Mouse (Mus musculus): ENCODE data around the gene Rdh13. TPM values are rescaled to one million over a fixed set of nuclear protein-coding genes. Genes with fewer than 3 reads are reported as not detected.
A peak's percentile ranks its signal among the peaks of the same experiment; 100 is the strongest.

The Rdh13 gene
- 0.54 and 1.6 TPM in 2 replicates for polyA plus RNA-seq (2012; ENCODE audit: insufficient read depth, low replicate concordance)

GRCm38 (mm10) chr7:4445216-4445791, at the start of gene Rdh13:
Gene Rdh13, minus strand, starts transcription at chr7:4445649.
- Histone ChIP-seq H3K9me3 (peaks cover 3% of the 10 kb centered on the region; the same call in 1 of the 2 replicates), H3K4me1 (peaks cover 24% of the 10 kb centered on the region), H3K27me3 (replicated peaks) (peaks cover 3% of the 10 kb centered on the region), H3K36me3 (replicated peaks; ENCODE audit: low read length) (peaks cover 42% of the 10 kb centered on the region), H3K4me3 (replicated peaks) (peak within 1 kb of the TSS; percentile 98)
- TF ChIP-seq GATA1 (IDR thresholded peaks at IDR 0.05; ENCODE audit: borderline replicate concordance, low read length) = no peak

- no peaks in the 10 kb centered on the region for H3K9me3 ChIP-seq
- peak overlapping the region; percentile 38 for H3K4me3 ChIP-seq (replicated peaks)
- no peaks in the 10 kb centered on the region for H3K27me3 ChIP-seq (replicated peaks)
- no peak; the same call in 2 of the 3 replicates for TF ChIP-seq GATA1 (IDR thresholded peaks at IDR 0.05; ENCODE audit: borderline replicate concordance, low read length)
- TF ChIP-seq FLI1 (IDR thresholded peaks at IDR 0.05; ENCODE audit: low read length) = no peak
- peaks cover 100% of the 10 kb centered on the region for H3K4me1 ChIP-seq
- peaks cover 98% of the 10 kb centered on the region for H3K36me3 ChIP-seq (replicated peaks; ENCODE audit: low read length)
Measured at GRCm38 (mm10) chr7:4493991-4494390, 48.5 kb upstream of the Rdh13 start.

GRCm38 (mm10) chr7:4492284-4493224, 47.1 kb upstream of the Rdh13 start:
- Histone ChIP-seq H3K4me3 (replicated peaks) (peak overlapping the region; percentile 87), H3K36me3 (replicated peaks; ENCODE audit: low read length) (peaks cover 98% of the 10 kb centered on the region), H3K9me3 (no peaks in the 10 kb centered on the region), H3K4me1 (peaks cover 100% of the 10 kb centered on the region), H3K27me3 (replicated peaks) (no peaks in the 10 kb centered on the region)
- TF ChIP-seq FLI1 (IDR thresholded peaks at IDR 0.05; ENCODE audit: low read length) (no peak), GATA1 (IDR thresholded peaks at IDR 0.05; ENCODE audit: borderline replicate concordance, low read length) (no peak)

DNA sequence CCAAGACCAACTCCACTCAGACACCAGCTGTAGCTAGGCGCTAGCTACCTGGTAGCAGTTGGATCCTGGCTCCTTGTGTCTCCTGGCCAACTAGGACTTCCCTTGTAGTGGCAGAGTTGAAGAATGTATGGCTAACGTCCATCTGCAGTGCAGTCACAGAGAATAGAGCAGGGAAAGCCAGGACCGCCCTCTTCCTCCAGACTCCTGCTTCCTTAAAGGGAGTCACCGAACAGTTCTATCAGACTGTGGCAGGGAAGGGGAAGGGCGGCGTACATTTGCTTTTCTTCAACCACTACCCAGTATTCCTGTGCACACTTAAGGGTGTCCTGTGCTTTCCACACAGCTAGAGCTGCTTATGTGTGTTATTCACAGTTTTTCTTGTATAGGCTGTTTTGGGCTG, 45.9 kb upstream of the Rdh13 start:
- H3K4me1 ChIP-seq = peaks cover 95% of the 10 kb centered on the region

GRCm38 (mm10) chr7:4482281-4482680, 36.8 kb upstream of the Rdh13 start:
- TF ChIP-seq GATA1 (IDR thresholded peaks at IDR 0.05; ENCODE audit: borderline replicate concordance, low read length) (no peak), FLI1 (IDR thresholded peaks at IDR 0.05; ENCODE audit: low read length) (no peak)
- Histone ChIP-seq H3K27me3 (replicated peaks) (peaks cover 25% of the 10 kb centered on the region), H3K4me3 (replicated peaks) (no peak overlapping the region), H3K4me1 (peaks cover 55% of the 10 kb centered on the region), H3K9me3 (no peaks in the 10 kb centered on the region), H3K36me3 (replicated peaks; ENCODE audit: low read length) (peaks cover 84% of the 10 kb centered on the region)

More for the DNA sequence above, 45.9 kb upstream of the Rdh13 start:
- no peaks in the 10 kb centered on the region for H3K9me3 ChIP-seq
- no peaks in the 10 kb centered on the region for H3K27me3 ChIP-seq (replicated peaks)
- peak overlapping the region; percentile 78 for H3K4me3 ChIP-seq (replicated peaks)
- peaks cover 98% of the 10 kb centered on the region for H3K36me3 ChIP-seq (replicated peaks; ENCODE audit: low read length)
- TF ChIP-seq GATA1 (IDR thresholded peaks at IDR 0.05; ENCODE audit: borderline replicate concordance, low read length) = no peak
- TF ChIP-seq FLI1 (IDR thresholded peaks at IDR 0.05; ENCODE audit: low read length) = no peak

DNA sequence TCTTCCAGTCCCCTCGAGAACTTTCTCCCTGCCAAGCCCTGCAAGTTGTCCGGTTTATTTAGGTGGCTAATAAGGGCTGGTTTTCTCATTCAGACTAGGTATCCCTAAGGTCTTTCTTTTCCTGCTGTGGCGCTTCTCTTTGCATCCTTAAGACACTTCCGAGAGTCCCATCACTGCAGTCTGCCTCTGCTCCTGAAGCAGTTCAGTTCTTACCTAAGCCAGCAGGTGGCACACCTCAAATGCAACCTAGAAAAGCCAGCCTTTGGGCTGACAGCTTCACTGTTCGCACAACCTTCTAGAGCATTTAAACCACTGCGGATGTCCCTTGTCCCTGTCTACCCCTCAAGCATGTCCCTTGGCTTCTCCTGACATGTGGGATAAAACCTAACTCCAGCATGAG, 34.2 kb upstream of the Rdh13 start:
- H3K4me3 ChIP-seq (replicated peaks) = no peak overlapping the region
- peaks cover 58% of the 10 kb centered on the region for H3K36me3 ChIP-seq (replicated peaks; ENCODE audit: low read length)
- peaks cover 45% of the 10 kb centered on the region for H3K27me3 ChIP-seq (replicated peaks)
- H3K4me1 ChIP-seq = peaks cover 48% of the 10 kb centered on the region
- no peak for TF ChIP-seq FLI1 (IDR thresholded peaks at IDR 0.05; ENCODE audit: low read length)
- TF ChIP-seq GATA1 (IDR thresholded peaks at IDR 0.05; ENCODE audit: borderline replicate concordance, low read length) = no peak
- H3K9me3 ChIP-seq = peaks cover 6% of the 10 kb centered on the region

DNA sequence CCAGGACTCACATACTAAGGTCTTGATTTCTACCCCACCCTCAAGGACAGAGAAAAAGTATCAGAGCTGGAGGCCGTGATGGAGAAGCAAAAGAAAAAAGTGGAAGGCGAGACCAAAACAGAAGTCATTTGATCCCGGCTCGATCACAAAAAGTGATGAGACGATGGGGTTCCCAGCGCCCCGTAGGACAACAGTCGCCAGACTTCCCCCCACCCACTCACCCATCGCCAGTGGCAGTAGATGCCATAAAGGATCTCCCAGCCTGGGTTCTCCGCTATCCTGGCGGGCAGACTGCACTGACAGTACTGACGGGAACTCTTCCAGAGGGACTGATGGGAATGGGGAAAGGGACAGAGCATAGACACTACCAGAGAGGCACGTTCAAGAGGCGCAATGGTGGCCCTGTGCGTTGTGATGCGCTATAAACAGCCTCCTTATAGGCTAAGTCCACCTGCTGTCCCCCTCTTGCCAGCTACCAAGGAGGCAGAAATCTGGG, 33.4 kb upstream of the Rdh13 start:
- peaks cover 52% of the 10 kb centered on the region for H3K27me3 ChIP-seq (replicated peaks)
- H3K9me3 ChIP-seq = peaks cover 7% of the 10 kb centered on the region
- TF ChIP-seq GATA1 (IDR thresholded peaks at IDR 0.05; ENCODE audit: borderline replicate concordance, low read length) (no peak), FLI1 (IDR thresholded peaks at IDR 0.05; ENCODE audit: low read length) (no peak)
- H3K36me3 ChIP-seq (replicated peaks; ENCODE audit: low read length) = peaks cover 49% of the 10 kb centered on the region
- peak overlapping the region; percentile 72 for H3K4me3 ChIP-seq (replicated peaks)
- H3K4me1 ChIP-seq = peaks cover 57% of the 10 kb centered on the region

DNA sequence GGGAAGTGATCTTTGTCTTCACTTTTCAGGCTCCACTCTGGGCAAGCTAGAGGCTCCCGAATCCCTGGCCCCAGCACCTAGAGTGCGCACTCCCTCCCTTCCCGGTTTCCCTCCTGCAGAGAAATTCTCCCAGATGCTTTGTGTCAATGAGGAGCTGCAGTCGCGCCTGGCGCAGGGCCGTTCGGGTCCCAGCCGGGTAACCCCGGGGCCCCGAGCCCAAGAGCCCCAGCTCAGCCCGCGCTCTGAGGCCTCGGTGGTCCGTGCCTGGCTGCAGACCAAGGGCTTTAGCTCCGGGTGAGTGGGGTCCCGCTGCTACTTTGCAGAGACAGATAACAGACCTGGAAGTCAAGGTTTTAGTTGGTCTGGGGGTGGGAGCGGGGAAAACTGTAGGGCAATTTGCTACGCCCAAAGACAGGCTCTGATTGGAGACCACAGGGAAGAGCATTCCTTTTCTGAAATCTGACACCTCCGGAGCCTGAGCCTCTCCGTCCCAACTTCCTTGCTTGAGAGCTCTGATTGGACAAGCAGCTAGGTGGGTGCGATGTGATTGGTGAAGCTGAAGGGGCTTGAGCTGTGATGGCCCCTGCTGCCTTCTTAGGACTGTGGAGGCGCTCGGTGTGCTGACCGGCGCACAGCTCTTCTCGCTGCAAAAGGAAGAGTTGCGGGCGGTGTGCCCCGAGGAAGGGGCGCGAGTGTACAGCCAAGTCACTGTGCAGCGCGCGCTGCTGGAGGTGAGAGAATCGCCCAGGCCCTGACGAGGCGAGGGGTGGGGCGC, 32.8 kb upstream of the Rdh13 start:
- Histone ChIP-seq H3K27me3 (replicated peaks) (peaks cover 58% of the 10 kb centered on the region), H3K36me3 (replicated peaks; ENCODE audit: low read length) (peaks cover 43% of the 10 kb centered on the region), H3K4me3 (replicated peaks) (peak overlapping the region; percentile 59), H3K9me3 (peaks cover 13% of the 10 kb centered on the region), H3K4me1 (peaks cover 59% of the 10 kb centered on the region)
- TF ChIP-seq FLI1 (IDR thresholded peaks at IDR 0.05; ENCODE audit: low read length) (no peak), GATA1 (IDR thresholded peaks at IDR 0.05; ENCODE audit: borderline replicate concordance, low read length) (no peak)

DNA sequence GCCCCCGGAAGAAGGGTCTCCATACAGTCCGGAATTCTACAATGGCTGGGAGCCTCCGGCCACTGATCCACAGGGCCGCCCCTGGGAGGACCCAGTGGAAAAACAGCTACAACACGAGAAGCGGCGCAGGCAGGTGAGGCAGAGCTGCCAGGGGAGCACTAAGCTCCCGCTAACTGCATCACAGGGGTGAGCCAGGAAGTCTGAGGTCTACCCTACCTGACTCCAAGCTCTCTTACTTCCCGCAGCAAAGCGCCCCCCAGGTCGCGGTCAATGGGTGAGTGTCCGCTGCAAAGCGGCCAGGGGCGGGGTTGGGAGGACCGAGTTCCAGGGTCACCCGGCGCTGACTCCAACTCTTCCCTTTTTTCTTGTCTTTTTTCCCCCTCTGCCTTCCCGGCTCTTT, 28.5 kb upstream of the Rdh13 start:
- Histone ChIP-seq H3K27me3 (replicated peaks) (peaks cover 91% of the 10 kb centered on the region), H3K36me3 (replicated peaks; ENCODE audit: low read length) (peaks cover 3% of the 10 kb centered on the region), H3K9me3 (peaks cover 15% of the 10 kb centered on the region), H3K4me1 (peaks cover 65% of the 10 kb centered on the region), H3K4me3 (replicated peaks) (peak overlapping the region; percentile 56)
- TF ChIP-seq FLI1 (IDR thresholded peaks at IDR 0.05; ENCODE audit: low read length) = no peak

Measured in megakaryocyte, embryonic 14.5 days (primary cell).